ENCODE assay signal across 8 mouse cellular contexts in genomic region chr4:44564602-44565001, GRCm38 (mm10).
DNase-seq lines count a peak whose midpoint lies in the region; ATAC-seq and TF ChIP-seq lines count a peak whose summit lies in the region.

No protein-coding gene starts in this region.

- TF ChIP-seq EP300 in liver, postnatal 0 days (IDR thresholded peaks at IDR 0.05; ENCODE audit: low read depth): no peak

- H3K27me3 ChIP-seq in liver, postnatal 0 days (ENCODE audit: insufficient read depth, low read length): peaks cover 7% of the 10 kb centered on the region

- TF ChIP-seq CTCF in liver, postnatal 0 days (IDR thresholded peaks at IDR 0.05; ENCODE audit: low read depth): peak; percentile 93

- no peak overlapping the region for H3K27ac ChIP-seq in liver, postnatal 0 days (ENCODE audit: low read depth)

- no peak overlapping the region for H3K9ac ChIP-seq in liver, postnatal 0 days (replicated peaks)

- no peak for ATAC-seq in liver, postnatal 0 days

- no peak overlapping the region for H3K4me2 ChIP-seq in liver, postnatal 0 days (ENCODE audit: low read depth, low read length)

- H3K36me3 ChIP-seq in liver, postnatal 0 days (replicated peaks; ENCODE audit: insufficient read depth, low read length): no peaks in the 10 kb centered on the region

- H3K4me3 ChIP-seq in liver, postnatal 0 days (ENCODE audit: low read depth, low read length): no peak overlapping the region

- no peaks in the 10 kb centered on the region for H3K4me1 ChIP-seq in liver, postnatal 0 days (ENCODE audit: insufficient read depth)

- no peaks in the 10 kb centered on the region for H3K9me3 ChIP-seq in liver, postnatal 0 days (ENCODE audit: low read length)

- intact Hi-C loops in gastrocnemius, postnatal 36 days (cut with DNase I): loop anchor here (5.0 kb wide), 2 partner anchors 103 to 343 kb away; no protein-coding TSS in a partner anchor

- DNase-seq in 3T3-L1 (ENCODE audit: low read depth, low spot score): peak; percentile 61
- peak; percentile 37 for DNase-seq in T-cell, adult 2 months (ENCODE audit: low spot score)
- peak; percentile 52 to 80 for DNase-seq in cerebellum, postnatal 4 days (ENCODE audit: low spot score in 2 of 2)
- peak; percentile 35 to 43 for DNase-seq in gastrocnemius, postnatal 36 days
- peak; percentile 51 to 88 for DNase-seq in kidney, postnatal 36 days
- DNase-seq in liver, postnatal 0 days: peak; percentile 76
- peak; percentile 57 for DNase-seq in ovary, postnatal 14 days (ENCODE audit: low spot score)
- peak; percentile 61 for DNase-seq in thymus, postnatal 0 days (ENCODE audit: low spot score)

- WGBS in liver, postnatal 0 days (ENCODE audit: insufficient replicate concordance): 7% methylated on average over 10 of the region's 10 CpGs
